Mouse (Mus musculus) CH12.LX (cell line): ENCODE measurements around the gene Vmn1r43. TPM values are rescaled to one million over a fixed set of nuclear protein-coding genes. Genes with fewer than 3 reads are reported as not detected.
"Not testable (repeated sequence)": the region's sequence is repeated elsewhere in the genome, so short reads cannot be mapped to it uniquely, and the experiment has no call there.

ENCODE experiments used
- DNase-seq: peaks from one replicate; pipeline ENCODE4 v3.0.0-alpha.2; 2013; ENCODE audit errors: extremely low read depth
- H3K27ac ChIP-seq: 2 replicates; pipeline ENCODE4 v1.5.1; 2012; ENCODE audit warnings: low read depth, mild to moderate bottlenecking, control low read depth, moderate library complexity; ENCODE audit not compliant: insufficient read depth
- H3K27me3 ChIP-seq: replicated peaks from 2 replicates; pipeline ENCODE3; 2012; ENCODE audit warnings: inconsistent platforms
- H3K36me3 ChIP-seq, 2 experiments: replicated peaks in 1 of 2; 2 replicates each; pipeline versions ENCODE3 to v1.6.1; 2012; ENCODE audit warnings: inconsistent platforms in 1 of 2, low read length in 1 of 2, mild to moderate bottlenecking in 1 of 2, mixed read lengths in 1 of 2, moderate library complexity in 1 of 2; ENCODE audit not compliant: control insufficient read depth in 1 of 2, insufficient read depth in 1 of 2
- H3K4me1 ChIP-seq, 2 experiments: 2 replicates each; pipeline ENCODE4 v1.6.1; 2012; ENCODE audit warnings: inconsistent platforms in 1 of 2, moderate library complexity in 1 of 2; ENCODE audit not compliant: insufficient read depth in 2 of 2, control insufficient read depth in 1 of 2
- H3K4me2 ChIP-seq: 2 replicates; pipeline ENCODE4 v1.6.1; 2012; ENCODE audit warnings: low read depth, mild to moderate bottlenecking, control low read depth; ENCODE audit not compliant: poor library complexity, insufficient read depth, severe bottlenecking
- H3K4me3 ChIP-seq, 3 experiments: fragments of 150-350 bp in 1 of 3; sonication (generic) in 1 of 3; replicated peaks in 1 of 3; 2 replicates each; pipeline versions ENCODE3 to v1.5.1; 2011 to 2012; ENCODE audit warnings: low read depth in 2 of 3, low read length in 2 of 3, mild to moderate bottlenecking in 2 of 3, moderate library complexity in 2 of 3, control low read depth in 1 of 3, improper control_type of control experiment in 1 of 3, inconsistent platforms in 1 of 3, mixed read lengths in 1 of 3; ENCODE audit not compliant: poor library complexity in 1 of 3
- H3K79me2 ChIP-seq: replicated peaks from 2 replicates; pipeline ENCODE4 v1.6.1; 2012; ENCODE audit warnings: mild to moderate bottlenecking, moderate library complexity; ENCODE audit not compliant: control insufficient read depth, poor library complexity, insufficient read depth, severe bottlenecking; ENCODE audit errors: extremely low read depth
- H3K9ac ChIP-seq: 2 replicates; pipeline ENCODE4 v1.6.1; 2012; ENCODE audit warnings: low read depth, mild to moderate bottlenecking, control low read depth, moderate library complexity; ENCODE audit not compliant: insufficient read depth
- H3K9me3 ChIP-seq: replicated peaks from 2 replicates; pipeline ENCODE3; 2012; ENCODE audit warnings: low read length, inconsistent platforms, mixed read lengths
- CHD1 ChIP-seq: IDR thresholded peaks from 2 replicates; pipeline ENCODE4 v1.6.1; 2012; ENCODE audit warnings: low read depth, low read length, improper control_type of control experiment, inconsistent platforms
- MEF2A ChIP-seq: IDR thresholded peaks from 2 replicates; pipeline ENCODE4 v1.6.1; 2014; ENCODE audit warnings: low read depth, mild to moderate bottlenecking, inconsistent platforms, low read length, improper control_type of control experiment, borderline replicate concordance
- MXI1 ChIP-seq: IDR thresholded peaks from 2 replicates; pipeline ENCODE4 v1.6.1; 2011; ENCODE audit warnings: mild to moderate bottlenecking, low read depth, low read length, improper control_type of control experiment
- MYC ChIP-seq: IDR thresholded peaks from 2 replicates; pipeline ENCODE4 v1.6.1; 2011; ENCODE audit warnings: low read depth, mild to moderate bottlenecking, improper control_type of control experiment, low read length
- NRF1 ChIP-seq: IDR thresholded peaks from 2 replicates; pipeline ENCODE4 v1.6.1; 2014; ENCODE audit warnings: low read depth, mild to moderate bottlenecking, inconsistent platforms, low read length, improper control_type of control experiment, moderate library complexity
- PAX5 ChIP-seq: IDR thresholded peaks from 2 replicates; pipeline ENCODE4 v1.6.1; 2012; ENCODE audit warnings: low read length, inconsistent platforms, mixed read lengths
- POLR2AphosphoS2 ChIP-seq: IDR thresholded peaks from 2 replicates; pipeline ENCODE4 v1.6.1; 2011; ENCODE audit warnings: low read depth, low read length, improper control_type of control experiment
- RAD21 ChIP-seq: IDR thresholded peaks from 2 replicates; pipeline ENCODE4 v1.6.1; 2011; ENCODE audit warnings: low read depth, mild to moderate bottlenecking, low read length, improper control_type of control experiment, moderate library complexity
- USF2 ChIP-seq: conservative IDR thresholded peaks from 2 replicates; pipeline ENCODE4 v1.6.1; 2011; ENCODE audit warnings: low read depth, low read length, improper control_type of control experiment
- ZKSCAN1 ChIP-seq: IDR thresholded peaks from 2 replicates; pipeline ENCODE4 v1.6.1; 2012; ENCODE audit warnings: low read depth, inconsistent platforms, low read length, improper control_type of control experiment, borderline replicate concordance
- dilution Hi-C: fragments of 300-500 bp; cut with MboI; formaldehyde crosslinking; loops from 2 replicates; pipeline ENCODE4 v1.14.3; 2020; ENCODE audit warnings: low sequenced_read_pairs; ENCODE audit not compliant: extremely low pct_unique_long_range_greater_than_20kb, extremely low pct_ligation_motif_present
- in situ Hi-C: fragments of 300-500 bp; cut with MboI; formaldehyde crosslinking; loops from 3 replicates; pipeline ENCODE4 v1.14.3; 2019; ENCODE audit warnings: low sequenced_read_pairs, low pct_ligation_motif_present, low pct_unique_long_range_greater_than_20kb, mixed read lengths
- polyA plus RNA-seq: library from polyadenylated mRNA; unstranded; fragments of >175 nt; gene quantifications from 2 replicates; pipeline ENCODE4 v1.2.1, GENCODE M21; 2012; ENCODE audit warnings: low read depth; ENCODE audit not compliant: insufficient read length
- total RNA-seq, 2 experiments: library from RNA; depleted of rRNA; stranded (reverse); fragments of 300-350 nt in 1 of 2; fragments of >200 nt in 1 of 2; gene quantifications; 2 replicates each; pipeline ENCODE4 v1.2.3; 2012 to 2014

Gene Vmn1r43
- total RNA-seq (2012; rRNA removed) (0.08 TPM in 2 replicates), total RNA-seq (2014; rRNA removed) (0.01 TPM in 1 of 2 replicates, not detected in the other), polyA plus RNA-seq (0.03 and 0.04 TPM in 2 replicates)

- in situ Hi-C loops, DNase-seq, H3K79me2 ChIP-seq, H3K4me3 ChIP-seq, H3K36me3 ChIP-seq, dilution Hi-C loops, H3K4me1 ChIP-seq, H3K27me3 ChIP-seq, H3K9ac ChIP-seq, H3K27ac ChIP-seq, H3K4me2 ChIP-seq, H3K9me3 ChIP-seq: not testable (repeated sequence)
Observed at GRCm38 (mm10) chr6:89876313-89876712, at the start of gene Vmn1r43, which contains the start of gene Vmn1r42. TSS of gene Vmn1r43 (minus strand) at chr6:89876413. TSS of gene Vmn1r42 (minus strand) at chr6:89876413.

- dilution Hi-C loops (no loop called here), in situ Hi-C loops (no loop called here)
Observed at GRCm38 (mm10) chr6:89883812-89884211, 7.6 kb upstream of the Vmn1r43 start.

GRCm38 (mm10) chr6:89883360-89883759 lies 7.1 kb upstream of the Vmn1r43 start, which contains the start of gene Vmn1r44:
TSS of gene Vmn1r44 (plus strand) at chr6:89883660.
- Histone ChIP-seq H3K4me1 (no peaks in the 10 kb centered on the region), H3K9me3 (no peaks in the 10 kb centered on the region), H3K79me2 (no peaks in the 10 kb centered on the region), H3K27ac (no peak within 1 kb of the TSS), H3K4me3 (no peak within 1 kb of the TSS), H3K36me3 (no peaks in the 10 kb centered on the region), H3K9ac (no peak within 1 kb of the TSS), H3K27me3 (peaks cover 2% of the 10 kb centered on the region), H3K4me2 (no peak within 1 kb of the TSS)
- dilution Hi-C loops (no loop called here), in situ Hi-C loops (no loop called here)
- no peak for TF ChIP-seq CHD1
- TF ChIP-seq MXI1: no peak
- no peak for TF ChIP-seq ZKSCAN1
- TF ChIP-seq MYC: no peak
- TF ChIP-seq USF2: no peak
- DNase-seq: no peak

More at GRCm38 (mm10) chr6:89883812-89884211, 7.6 kb upstream of the Vmn1r43 start:
- Histone ChIP-seq H3K9ac (no peak overlapping the region), H3K9me3 (no peaks in the 10 kb centered on the region), H3K27ac (no peak overlapping the region), H3K4me3 (no peak overlapping the region), H3K79me2 (no peaks in the 10 kb centered on the region), H3K27me3 (peaks cover 2% of the 10 kb centered on the region), H3K4me1 (no peaks in the 10 kb centered on the region), H3K36me3 (no peaks in the 10 kb centered on the region), H3K4me2 (no peak overlapping the region)
- no peak for TF ChIP-seq MEF2A
- TF ChIP-seq PAX5: no peak
- no peak for TF ChIP-seq POLR2AphosphoS2
- TF ChIP-seq NRF1: no peak
- no peak for TF ChIP-seq RAD21
- DNase-seq: no peak
